Mouse (Mus musculus): ENCODE results near the gene Frmpd4.
A peak's percentile ranks its signal among the peaks of the same experiment; 100 is the strongest.

The Frmpd4 gene

GRCm38 (mm10) chrX:167552827-167553226, 1024.2 kb downstream of the Frmpd4 start:
- DNase-seq (ENCODE audit: low spot score): no peak

- no peak for DNase-seq (ENCODE audit: low spot score)
Measured at GRCm38 (mm10) chrX:167523151-167523550, 1053.9 kb downstream of the Frmpd4 start.

GRCm38 (mm10) chrX:167522528-167522927, 1054.5 kb downstream of the Frmpd4 start:
- DNase-seq (ENCODE audit: low spot score): no peak

- DNase-seq (ENCODE audit: low spot score): no peak
Measured at GRCm38 (mm10) chrX:167518440-167518839, 1058.6 kb downstream of the Frmpd4 start.

- peak; percentile 21 for DNase-seq (ENCODE audit: low spot score)
Measured at GRCm38 (mm10) chrX:167497780-167498179, 1079.3 kb downstream of the Frmpd4 start.

GRCm38 (mm10) chrX:167492265-167492664, 1084.8 kb downstream of the Frmpd4 start:
- no peak for DNase-seq (ENCODE audit: low spot score)

- no peak for DNase-seq (ENCODE audit: low spot score)
Measured at GRCm38 (mm10) chrX:167491589-167492207, 1085.3 kb downstream of the Frmpd4 start.

- no peak for DNase-seq (ENCODE audit: low spot score)
Measured at GRCm38 (mm10) chrX:167483409-167484177, 1093.4 kb downstream of the Frmpd4 start.

GRCm38 (mm10) chrX:167477636-167478035, 1099.4 kb downstream of the Frmpd4 start:
- DNase-seq (ENCODE audit: low spot score): no peak

GRCm38 (mm10) chrX:167434883-167435282, 1142.1 kb downstream of the Frmpd4 start:
- no peak for DNase-seq (ENCODE audit: low spot score)

- DNase-seq (ENCODE audit: low spot score): no peak
Measured at GRCm38 (mm10) chrX:167433950-167434349, 1143.1 kb downstream of the Frmpd4 start.
